Mouse (Mus musculus): Measurements from ENCODE around the gene Gm42669.

Gm42669 gene

DNA sequence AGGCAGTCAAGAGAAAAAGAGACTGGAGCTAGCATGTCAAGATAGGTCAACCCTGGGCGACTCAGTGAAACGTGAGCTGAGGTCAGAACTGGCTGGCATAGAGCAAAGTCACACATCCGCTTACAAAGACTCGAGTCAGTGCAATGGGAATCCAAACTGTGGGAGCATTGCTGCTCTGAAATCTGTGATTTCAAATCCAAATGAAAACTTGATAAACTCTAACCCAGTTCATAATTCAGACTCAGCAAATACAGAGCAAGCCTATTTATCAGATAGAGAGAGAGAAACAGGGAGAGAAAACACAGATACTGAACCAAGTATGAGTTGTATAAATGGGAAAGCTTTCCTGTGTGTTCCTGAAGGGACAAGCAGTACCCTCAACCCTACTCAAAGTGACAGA lies at the start of gene Gm42669:
TSS of gene Gm42669 (plus strand) at position 301 of the 400 bp plus-strand sequence.
- DNase-seq (ENCODE audit: low spot score in 2 of 2) = no peak

DNA sequence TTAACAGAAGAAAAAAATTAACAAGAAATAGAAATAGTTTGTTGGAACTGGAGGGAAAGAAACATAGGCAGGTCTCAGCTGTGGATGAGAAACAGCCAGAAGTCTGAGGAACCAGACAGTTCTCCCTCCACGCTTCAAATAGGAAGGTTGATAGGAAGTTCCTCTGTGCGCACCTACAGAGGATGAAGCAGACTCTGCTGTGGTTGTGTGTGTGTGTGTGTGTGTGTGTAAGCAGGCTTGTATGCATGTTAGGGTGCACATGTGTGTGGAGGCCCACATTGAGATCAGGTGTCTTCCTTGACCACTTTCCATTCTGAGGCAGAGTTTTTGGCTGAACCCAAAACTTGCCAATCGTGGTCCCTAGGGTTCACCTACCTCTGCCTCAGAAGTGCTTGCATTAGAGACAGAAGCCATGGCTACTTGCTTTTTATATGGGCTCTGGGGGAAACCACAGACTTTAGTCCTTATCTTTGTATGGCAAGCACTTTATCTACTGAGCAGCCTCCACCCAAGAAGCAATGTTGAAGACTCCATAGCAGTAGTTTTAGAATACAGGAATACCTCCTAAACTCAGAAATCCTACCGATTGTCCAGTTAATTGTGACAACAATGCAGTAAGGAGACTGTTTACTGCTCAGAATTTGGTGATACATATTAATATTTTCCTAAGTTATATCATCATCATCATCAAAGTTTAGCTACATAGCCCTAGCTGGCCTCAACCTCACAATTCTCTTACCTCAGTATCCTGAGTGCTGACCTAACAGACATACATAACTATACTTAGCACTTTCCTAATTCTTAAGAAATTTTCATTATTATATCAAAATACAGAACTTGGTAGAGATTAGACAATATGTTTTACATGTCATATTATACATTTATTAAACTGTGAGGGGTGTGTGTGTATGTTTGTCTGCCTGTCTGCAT lies 45.0 kb upstream of the Gm42669 start:
- no peak for DNase-seq (ENCODE audit: low spot score in 2 of 2)

DNA sequence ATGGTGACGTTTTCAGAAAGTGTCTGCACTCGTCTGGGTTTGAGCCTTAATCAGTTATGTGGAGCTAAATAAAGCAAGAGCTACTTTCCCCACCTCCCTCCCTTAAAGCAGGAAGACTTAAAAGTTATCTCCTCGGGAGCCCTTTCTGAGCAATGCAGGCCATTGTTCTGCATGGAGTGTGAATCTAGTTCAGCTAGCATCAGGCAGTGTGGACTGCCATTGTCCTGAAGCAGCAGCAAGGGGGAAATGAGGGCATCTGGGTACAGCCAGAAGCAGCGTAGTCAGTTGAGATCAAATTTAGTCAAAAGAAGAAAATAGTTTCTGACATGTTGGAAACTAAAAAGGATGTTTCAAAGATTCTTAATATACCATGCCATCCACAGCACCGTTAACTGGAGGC lies 40.9 kb upstream of the Gm42669 start:
- DNase-seq (ENCODE audit: low spot score in 2 of 2) = no peak

DNA sequence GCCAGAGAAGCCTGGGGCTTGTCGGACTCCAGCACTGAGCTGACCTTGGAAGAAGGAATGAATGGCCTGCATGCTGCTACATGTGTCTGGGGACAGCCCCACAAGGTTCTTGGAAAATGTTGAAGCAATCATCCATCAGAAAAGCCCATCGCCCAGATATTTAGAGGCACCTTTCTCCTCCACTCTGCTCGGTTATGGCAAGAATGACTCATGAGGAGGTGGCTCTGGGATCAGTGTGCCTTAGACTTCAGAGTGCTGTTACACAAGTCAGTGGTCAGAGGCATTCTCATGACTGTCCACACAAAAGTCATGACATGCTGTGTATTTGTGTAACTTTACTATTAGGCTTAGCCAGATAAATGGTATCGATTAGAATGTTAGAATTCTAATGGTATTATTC lies 40.3 kb upstream of the Gm42669 start:
- DNase-seq (ENCODE audit: low spot score in 2 of 2) = no peak

DNA sequence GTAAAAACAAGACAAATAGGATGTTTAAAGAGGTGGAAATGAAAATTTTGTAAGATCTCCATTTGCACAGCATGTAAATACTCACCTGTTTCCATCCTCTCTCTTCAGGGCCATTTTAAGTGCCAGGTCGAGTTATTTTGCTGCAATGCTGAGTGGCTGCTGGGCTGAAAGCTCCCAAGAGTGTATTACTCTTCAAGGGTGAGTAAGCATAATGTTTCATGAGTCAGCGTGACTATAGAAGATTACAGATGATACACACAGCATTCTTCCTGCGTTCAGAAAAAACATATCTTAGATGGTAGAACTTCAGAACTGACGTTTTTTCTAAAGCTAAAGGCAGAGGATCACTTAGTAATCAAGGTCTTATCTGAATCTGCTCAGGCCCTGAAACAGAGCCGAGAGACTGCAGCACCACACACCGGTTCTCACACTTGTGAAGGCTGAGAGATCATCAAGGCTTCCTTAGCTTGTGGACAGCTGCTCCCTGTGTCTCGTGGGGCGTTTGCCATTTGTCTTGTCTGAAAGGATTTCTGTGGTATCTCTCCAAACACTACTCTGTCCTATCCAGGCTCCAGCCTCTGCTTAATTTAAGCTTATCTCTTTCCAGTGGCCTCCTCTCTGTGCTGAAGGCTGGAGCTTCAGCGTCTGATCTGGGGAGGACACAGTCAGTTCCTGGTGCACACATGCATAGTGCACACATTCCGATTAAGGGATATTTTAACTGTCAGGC lies 36.7 kb upstream of the Gm42669 start:
- no peak for DNase-seq (ENCODE audit: low spot score in 2 of 2)

DNA sequence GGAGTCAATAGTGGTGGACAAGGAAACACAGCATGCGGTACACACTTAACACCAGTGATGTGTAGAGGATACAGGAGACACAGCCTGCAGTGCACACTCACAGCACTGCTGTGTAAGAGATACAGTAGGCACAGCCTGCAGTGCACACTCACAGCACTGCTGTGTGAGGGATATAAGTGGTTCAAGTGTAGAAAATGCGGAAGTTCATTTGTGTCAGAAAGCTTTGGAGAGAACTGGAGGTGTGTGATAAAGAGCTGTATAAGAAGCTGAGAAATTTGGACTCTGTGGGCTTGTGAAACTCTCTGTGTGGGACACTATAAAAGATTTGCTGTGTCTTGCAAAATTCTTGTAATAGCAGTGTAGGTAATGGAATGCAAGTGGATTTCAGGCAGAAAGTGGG lies 27.2 kb upstream of the Gm42669 start:
- no peak for DNase-seq (ENCODE audit: low spot score in 2 of 2)

DNA sequence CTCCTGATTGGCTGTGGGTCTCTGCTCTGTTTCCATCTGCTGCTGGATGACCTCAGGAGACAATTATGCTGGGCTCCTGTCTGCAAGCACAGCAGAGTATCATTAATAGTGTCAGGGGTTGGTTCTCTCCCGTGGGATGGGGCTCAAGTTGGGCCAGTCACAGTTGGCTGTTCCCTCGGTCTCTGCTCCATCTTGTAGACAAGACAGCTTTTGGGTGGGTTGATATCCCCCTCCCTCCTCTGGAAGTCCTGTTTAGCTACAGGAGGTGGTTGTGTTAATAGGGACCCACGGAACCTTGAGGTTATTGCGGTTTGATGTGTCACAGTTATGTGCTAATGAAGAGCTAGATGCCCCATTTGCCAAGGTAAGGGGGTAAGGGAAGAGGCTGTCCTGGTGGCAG lies 18.4 kb upstream of the Gm42669 start:
- no peak for DNase-seq (ENCODE audit: low spot score in 2 of 2)

DNA sequence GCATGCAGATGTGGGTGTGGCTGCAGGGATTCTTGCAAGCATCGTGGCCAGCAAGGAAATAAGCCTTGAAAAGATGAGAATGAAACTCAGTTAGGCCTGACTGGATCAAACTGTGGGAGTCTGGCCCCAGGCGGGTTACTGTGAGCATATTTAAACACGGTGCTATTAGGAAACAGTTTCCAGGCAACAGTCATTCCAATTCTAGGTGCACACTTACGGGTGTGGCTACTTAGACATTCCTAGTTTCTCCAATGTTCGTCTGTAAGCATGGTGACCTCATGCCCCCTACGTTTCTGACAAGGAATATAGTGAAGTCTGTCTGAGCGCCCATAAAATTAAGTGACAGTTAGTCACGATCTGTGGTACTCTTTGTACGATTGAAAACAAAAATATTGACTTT lies 16.4 kb upstream of the Gm42669 start:
- no peak for DNase-seq (ENCODE audit: low spot score in 2 of 2)

DNA sequence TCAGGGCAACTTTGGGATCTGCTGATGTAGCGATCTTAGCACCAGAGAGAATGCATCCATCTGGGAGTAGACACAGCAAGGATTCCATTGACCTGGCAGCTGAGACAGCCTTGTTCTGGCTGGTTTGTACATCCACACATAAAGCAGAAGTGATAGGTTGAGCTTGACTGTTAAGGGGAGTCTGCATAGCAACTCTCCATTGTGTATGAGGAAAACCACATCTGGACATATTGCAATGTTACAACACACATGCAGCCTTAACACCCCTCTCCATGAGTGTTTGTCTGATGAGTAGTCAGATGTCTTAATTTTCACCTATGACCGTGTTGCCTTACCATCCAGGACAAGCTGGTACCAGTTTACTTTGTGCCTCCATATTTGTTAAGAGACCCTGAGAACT lies 14.9 kb upstream of the Gm42669 start:
- DNase-seq (ENCODE audit: low spot score in 2 of 2) = no peak

DNA sequence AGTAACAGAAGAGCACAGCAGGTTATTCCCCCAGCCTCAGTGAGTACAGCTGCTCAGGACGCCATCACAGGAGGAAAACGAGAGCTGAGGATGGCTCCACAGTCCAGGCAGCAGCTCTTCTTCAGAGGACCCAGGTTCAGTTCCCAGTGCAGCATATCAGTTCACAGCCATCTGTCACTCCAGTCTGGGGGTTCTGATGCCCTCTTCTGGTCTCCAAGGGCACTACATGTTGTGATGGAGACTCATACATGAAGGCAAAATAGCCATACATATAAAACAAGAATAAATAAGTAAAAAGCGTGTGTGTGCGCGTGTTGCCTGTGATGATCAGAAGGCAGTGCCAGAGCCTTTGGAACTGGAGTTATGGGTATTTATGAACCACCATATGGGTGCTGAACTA lies 12.7 kb upstream of the Gm42669 start:
- DNase-seq (ENCODE audit: low spot score in 2 of 2) = no peak

DNA sequence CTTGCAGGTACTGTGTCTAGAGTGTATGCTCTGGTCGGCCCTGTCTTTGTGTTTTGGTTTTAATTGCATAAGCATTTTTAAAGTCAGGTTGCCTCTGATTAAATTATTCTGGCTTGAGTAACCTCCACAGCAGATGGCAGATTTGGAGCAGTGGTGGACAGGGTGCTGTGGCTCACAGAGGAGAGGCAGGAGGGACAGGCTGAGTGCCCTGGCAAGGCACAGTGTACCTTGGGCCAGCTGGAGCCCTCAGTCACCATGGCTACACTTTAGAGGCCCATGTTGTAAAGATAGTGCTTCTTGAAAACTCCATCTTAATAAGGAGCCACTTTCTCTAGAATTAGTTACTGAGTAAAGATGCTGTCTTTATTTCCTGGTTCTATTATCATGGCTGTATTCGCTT lies 11.4 kb upstream of the Gm42669 start:
- no peak for DNase-seq (ENCODE audit: low spot score in 2 of 2)

DNA sequence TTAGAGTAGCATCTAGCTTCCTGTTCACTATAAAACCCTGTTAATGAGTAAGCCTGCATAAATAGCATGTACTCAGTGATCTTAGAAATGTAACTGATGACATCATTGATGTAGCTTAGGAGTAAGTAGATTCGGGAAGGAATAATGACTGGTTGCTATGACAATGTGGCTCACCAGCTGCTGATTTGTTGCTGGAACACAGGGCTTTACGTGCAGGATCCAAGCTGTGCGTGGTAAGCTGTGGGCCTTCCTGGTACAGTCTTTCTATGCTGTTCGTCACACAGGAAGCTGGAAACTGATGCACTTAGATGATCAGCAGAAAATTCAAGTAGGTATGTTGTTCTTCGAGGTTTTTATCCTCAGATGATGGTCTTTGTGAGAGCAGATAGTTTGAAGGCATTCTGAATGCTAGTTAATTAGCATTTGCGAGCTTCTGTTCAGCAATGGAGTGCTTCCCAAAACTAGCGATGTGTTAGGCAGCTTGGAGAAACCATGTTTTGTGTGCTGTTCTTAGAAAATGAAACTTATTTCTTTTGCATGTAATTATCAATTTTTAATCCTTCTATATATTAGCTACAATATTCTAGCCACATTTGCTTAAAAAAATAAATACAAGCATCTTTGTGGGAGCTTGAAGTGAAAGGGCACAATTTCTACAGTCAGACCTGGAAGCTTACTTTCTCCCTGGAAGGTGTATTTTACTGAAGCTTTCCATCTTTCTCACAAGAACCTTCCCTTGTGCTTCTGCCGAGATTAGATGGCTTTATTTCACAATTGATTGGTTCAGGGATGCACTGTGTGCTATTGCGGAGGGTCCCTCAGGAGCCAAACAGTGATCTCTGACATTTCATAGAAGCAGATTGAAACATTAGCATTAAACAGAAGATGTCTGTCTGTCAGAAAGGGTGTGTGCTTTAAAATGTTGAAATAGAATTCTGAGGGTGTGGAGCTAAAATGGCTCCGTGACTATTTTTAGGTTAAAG lies 9.6 kb upstream of the Gm42669 start:
- no peak for DNase-seq (ENCODE audit: low spot score in 2 of 2)

DNA sequence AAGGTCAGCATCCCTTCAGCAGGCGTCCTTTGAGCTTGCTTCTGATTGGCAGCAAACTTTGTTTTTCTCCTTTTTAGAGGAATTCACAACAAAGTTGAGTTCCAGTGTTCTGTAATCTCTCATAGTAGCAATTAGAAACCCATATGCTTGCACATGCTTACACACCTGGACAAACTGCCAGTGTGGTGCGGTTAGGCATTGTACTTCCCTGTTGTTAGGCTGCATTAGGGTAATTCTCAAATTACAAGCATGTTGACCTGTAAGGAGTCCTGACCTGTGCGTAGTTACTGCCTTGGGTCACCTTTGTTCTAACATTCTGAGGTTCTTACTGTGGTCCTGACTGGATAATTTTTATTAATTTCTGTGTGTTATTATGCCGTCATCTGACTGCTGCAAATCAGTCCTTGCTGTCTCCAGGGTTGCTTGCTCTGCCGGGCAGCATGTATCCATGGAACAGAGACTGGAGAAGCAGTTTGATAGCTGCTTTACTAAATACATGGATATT lies 8.6 kb upstream of the Gm42669 start:
- no peak for DNase-seq (ENCODE audit: low spot score in 2 of 2)

DNA sequence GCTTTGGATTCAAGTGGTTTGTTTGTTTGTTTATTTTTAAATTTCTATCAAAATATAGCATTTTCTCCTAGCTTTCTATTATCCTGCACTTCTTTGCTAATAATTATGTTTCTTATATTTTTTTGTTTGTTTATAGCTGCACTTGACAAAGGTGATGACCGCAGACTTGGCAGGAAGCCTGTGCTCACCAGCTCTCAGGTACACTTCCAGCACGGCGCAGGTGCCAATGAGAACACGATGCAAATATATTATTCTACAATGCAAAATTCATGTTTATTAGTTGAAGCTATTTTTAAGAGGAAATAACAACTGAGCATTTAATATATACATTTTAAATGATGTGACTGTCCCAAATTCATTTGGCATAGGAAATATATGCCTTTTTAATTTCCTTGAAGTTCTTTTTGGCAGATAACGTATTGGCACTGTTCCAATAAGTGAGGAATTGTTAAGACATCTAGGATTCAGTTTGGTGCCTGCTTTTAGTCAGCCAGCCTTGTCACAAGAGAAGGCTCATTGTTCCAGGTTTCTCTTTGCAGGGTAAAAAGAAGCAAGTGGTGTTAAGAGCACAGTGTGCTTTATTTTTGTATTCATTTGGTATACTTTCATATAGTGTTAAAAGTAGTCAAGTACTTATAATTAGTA lies 7.4 kb upstream of the Gm42669 start:
- no peak for DNase-seq (ENCODE audit: low spot score in 2 of 2)

DNA sequence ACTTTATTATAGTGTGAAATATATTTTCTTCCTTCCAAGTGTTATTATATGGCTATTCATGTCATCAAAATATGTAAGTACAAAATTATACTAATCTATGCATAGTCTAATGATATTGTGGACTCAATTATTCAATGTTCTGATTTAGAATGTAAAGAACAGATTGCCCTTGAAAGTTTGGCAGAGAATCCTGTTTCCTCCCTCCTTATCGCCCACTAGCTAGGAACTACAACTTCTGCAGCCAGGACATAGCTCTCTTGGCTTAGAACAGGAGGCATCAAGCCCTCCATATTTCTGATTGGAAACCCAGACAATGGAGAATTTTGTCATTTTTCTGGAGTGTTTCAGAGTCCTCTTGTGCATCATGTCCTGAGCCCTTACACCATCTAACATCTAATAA lies 6.7 kb upstream of the Gm42669 start:
- DNase-seq (ENCODE audit: low spot score in 2 of 2) = no peak

DNA sequence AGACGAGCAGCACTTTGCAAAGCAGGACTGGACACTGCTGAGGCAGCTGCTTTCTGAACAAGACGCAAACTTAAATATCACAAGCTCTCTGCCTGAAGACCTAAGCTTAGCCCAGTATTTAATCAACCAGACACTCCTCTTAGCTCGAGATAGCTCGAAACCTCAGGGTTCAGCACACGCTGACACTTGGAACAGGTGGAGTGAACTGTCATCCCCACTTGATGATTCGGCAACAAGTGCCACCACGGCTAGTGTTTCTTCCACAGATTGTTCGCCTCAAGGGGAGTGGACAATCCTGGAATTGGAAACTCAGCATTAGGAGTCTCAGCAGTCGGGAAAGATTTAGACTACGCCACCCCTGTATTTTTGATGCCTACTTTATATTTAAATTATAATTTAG lies 3.1 kb downstream of the Gm42669 start:
- DNase-seq (ENCODE audit: low spot score in 2 of 2) = no peak

DNA sequence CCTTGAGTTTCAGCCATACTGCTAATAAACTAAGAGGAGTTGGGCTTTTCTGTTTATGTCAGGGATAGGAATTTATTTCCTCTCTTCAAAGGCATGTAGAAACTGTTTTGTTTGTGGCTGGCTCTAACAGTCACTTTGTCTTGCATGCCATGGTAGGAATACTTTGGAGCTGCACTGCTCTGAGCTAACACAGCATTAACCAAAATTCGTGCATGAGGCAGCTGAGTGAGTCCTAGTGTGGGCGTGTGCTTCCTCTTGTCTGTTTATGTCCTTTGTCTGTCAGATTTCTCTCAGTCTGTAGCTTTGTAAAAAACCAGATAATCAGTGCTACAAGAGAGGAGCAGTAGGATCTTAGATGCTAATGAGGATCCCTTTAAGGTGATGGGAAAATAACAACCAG lies 3.9 kb downstream of the Gm42669 start:
- DNase-seq (ENCODE audit: low spot score in 2 of 2) = no peak

DNA sequence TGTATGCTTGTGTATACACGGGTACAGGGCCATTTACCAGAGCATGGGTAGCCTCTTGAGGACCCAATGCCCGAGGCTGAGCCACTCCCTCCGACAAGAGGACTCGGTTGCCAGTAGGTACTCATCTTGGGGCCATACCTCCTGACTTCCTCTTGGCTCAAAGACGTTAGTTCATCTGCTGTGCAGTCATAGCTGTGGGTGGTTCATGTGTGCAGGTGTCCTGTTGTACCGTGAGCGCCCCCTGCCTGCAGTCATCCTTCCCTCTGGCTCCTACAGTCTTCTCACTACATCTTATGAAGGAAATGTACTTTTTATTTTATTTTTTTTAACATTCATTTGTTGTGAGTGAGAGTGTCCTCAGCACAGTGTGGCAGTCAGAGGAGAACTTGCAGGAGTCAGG lies 6.2 kb downstream of the Gm42669 start:
- no peak for DNase-seq (ENCODE audit: low spot score in 2 of 2)

DNA sequence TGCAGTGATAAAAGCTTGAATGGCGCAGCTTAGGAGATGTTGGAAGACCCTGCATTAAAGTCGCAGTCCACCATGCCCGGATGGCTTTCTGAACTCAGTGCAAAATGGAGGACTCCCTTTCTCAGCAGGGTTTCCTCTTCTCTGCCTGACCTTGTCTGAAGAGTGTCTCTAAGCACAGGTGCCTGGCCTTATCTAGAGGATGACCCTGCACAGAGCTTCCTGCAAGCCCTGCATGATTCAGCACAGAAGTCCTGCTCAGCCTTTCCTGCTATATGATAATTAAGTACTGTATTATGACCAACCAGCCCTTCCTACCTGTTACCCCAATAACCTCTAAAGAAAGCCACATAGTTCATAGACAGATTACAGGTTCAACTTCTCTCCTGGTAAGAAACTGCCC lies 8.0 kb downstream of the Gm42669 start:
- no peak for DNase-seq (ENCODE audit: low spot score in 2 of 2)

DNA sequence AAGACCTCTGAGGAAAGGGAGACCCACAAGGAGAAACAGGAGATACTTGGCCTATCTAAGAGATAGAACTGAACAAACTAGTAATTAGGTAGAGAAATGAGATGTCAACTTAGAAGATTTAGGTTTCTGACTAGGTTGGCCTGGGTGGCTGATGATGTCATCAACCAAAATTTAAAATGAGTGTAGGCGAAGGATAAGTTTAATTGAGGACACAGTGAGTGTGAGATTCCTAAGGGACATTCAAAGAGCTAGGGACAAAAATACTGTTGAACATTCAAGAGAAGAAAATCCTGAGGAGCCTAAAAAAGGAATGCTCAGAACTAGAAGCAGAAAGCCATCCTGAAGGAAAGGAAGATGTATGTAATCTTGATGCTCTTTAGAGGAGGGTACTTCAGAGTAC lies 8.7 kb downstream of the Gm42669 start:
- DNase-seq (ENCODE audit: low spot score in 2 of 2) = no peak

DNA sequence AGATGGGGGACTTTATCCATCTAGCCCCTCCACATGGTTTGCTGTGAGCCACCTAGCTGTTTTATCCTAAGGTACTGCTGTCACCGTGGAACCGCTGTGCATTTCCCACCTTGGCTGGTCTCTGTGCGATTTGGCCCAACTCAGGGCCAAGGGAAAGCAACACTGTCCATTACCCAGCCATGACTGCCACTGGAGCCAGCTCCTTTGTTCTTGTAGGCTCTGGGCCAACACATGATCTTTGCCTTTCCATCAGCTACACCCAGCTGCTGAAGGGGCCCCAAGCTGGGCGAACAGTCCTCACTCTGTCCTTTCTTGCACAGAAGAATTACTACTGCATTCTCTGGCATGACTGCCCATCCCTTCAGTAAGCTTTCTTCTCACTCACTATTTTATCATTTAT lies 11.2 kb downstream of the Gm42669 start:
- DNase-seq (ENCODE audit: low spot score in 2 of 2) = no peak
